Mouse (Mus musculus): ENCODE measurements around the gene Ucn. TPM values are rescaled to one million over a fixed set of nuclear protein-coding genes. Genes with fewer than 3 reads are reported as not detected.

Gene Ucn
- polyA plus RNA-seq (2014; fragmentation: Nextera tagmentation; extraction: Ambion mirVana) = not detected in 2 replicates

- Histone ChIP-seq H3K4me3 (ENCODE audit: low read depth, low read length) (peak within 1 kb of the TSS; percentile 15), H3K4me1 (ENCODE audit: control insufficient read depth, insufficient read depth, low read length) (no peaks in the 10 kb centered on the region), H3K27me3 (replicated peaks; ENCODE audit: control insufficient read depth, insufficient read depth, low read length) (peaks cover 49% of the 10 kb centered on the region), H3K27ac (ENCODE audit: low read depth, low read length) (no peak within 1 kb of the TSS), H3K4me2 (ENCODE audit: low read length) (peak within 1 kb of the TSS; percentile 39), H3K9ac (ENCODE audit: low read length) (no peak within 1 kb of the TSS; the same call in 1 of the 2 replicates), H3K9me3 (replicated peaks; ENCODE audit: control insufficient read depth, low read length) (no peaks in the 10 kb centered on the region), H3K36me3 (ENCODE audit: control insufficient read depth, insufficient read depth, low read length) (peaks cover 7% of the 10 kb centered on the region)
- WGBS = 1% methylated on average over 51 of the region's 52 CpGs
- ATAC-seq (no peak), DNase-seq (ENCODE audit: low spot score) (peak; percentile 11)
These were observed at the start of gene Ucn for GRCm38 (mm10) chr5:31138241-31138967. Gene Ucn, minus strand, starts transcription at chr5:31138829.

- Histone ChIP-seq H3K27me3 (replicated peaks; ENCODE audit: control insufficient read depth, insufficient read depth, low read length) (no peaks in the 10 kb centered on the region), H3K4me2 (ENCODE audit: low read length) (no peak overlapping the region), H3K36me3 (ENCODE audit: control insufficient read depth, insufficient read depth, low read length) (peaks cover 18% of the 10 kb centered on the region), H3K4me1 (ENCODE audit: control insufficient read depth, insufficient read depth, low read length) (peaks cover 8% of the 10 kb centered on the region; the same call in 1 of the 2 replicates), H3K9me3 (replicated peaks; ENCODE audit: control insufficient read depth, low read length) (no peaks in the 10 kb centered on the region), H3K27ac (ENCODE audit: low read depth, low read length) (no peak overlapping the region), H3K4me3 (ENCODE audit: low read depth, low read length) (no peak overlapping the region), H3K9ac (ENCODE audit: low read length) (no peak overlapping the region)
- ATAC-seq (no peak), DNase-seq (ENCODE audit: low spot score) (no peak)
- 60% methylated on average over 4 of the region's 4 CpGs for WGBS
These were observed 45.0 kb upstream of the Ucn start for GRCm38 (mm10) chr5:31183678-31184077.

GRCm38 (mm10) chr5:31181183-31181770, 42.6 kb upstream of the Ucn start:
- Histone ChIP-seq H3K36me3 (ENCODE audit: control insufficient read depth, insufficient read depth, low read length) (no peaks in the 10 kb centered on the region), H3K27me3 (replicated peaks; ENCODE audit: control insufficient read depth, insufficient read depth, low read length) (no peaks in the 10 kb centered on the region), H3K4me3 (ENCODE audit: low read depth, low read length) (no peak overlapping the region), H3K27ac (ENCODE audit: low read depth, low read length) (no peak overlapping the region), H3K9ac (ENCODE audit: low read length) (no peak overlapping the region), H3K4me1 (ENCODE audit: control insufficient read depth, insufficient read depth, low read length) (peaks cover 9% of the 10 kb centered on the region; the same call in 1 of the 2 replicates), H3K4me2 (ENCODE audit: low read length) (no peak overlapping the region), H3K9me3 (replicated peaks; ENCODE audit: control insufficient read depth, low read length) (no peaks in the 10 kb centered on the region)
- no peak for ATAC-seq
- DNase-seq (ENCODE audit: low spot score) = no peak
- WGBS = 95% methylated on average over 9 of the region's 9 CpGs

- peak within 1 kb of the TSS; percentile 95 for H3K27ac ChIP-seq (ENCODE audit: low read depth, low read length)
- no peaks in the 10 kb centered on the region for H3K9me3 ChIP-seq (replicated peaks; ENCODE audit: control insufficient read depth, low read length)
- H3K4me3 ChIP-seq (ENCODE audit: low read depth, low read length) = peak within 1 kb of the TSS; percentile 62
- ATAC-seq (peak; percentile 99), DNase-seq (ENCODE audit: low spot score) (peak; percentile 98)
- no peaks in the 10 kb centered on the region; the same call in 1 of the 2 replicates for H3K36me3 ChIP-seq (ENCODE audit: control insufficient read depth, insufficient read depth, low read length)
- H3K4me1 ChIP-seq (ENCODE audit: control insufficient read depth, insufficient read depth, low read length) = peaks cover 9% of the 10 kb centered on the region; the same call in 1 of the 2 replicates
- peak within 1 kb of the TSS; percentile 86 for H3K4me2 ChIP-seq (ENCODE audit: low read length)
- under 1% methylated on average over 59 of the region's 59 CpGs for WGBS
- no peaks in the 10 kb centered on the region for H3K27me3 ChIP-seq (replicated peaks; ENCODE audit: control insufficient read depth, insufficient read depth, low read length)
- peak within 1 kb of the TSS; percentile 78 for H3K9ac ChIP-seq (ENCODE audit: low read length)
These were observed 41.4 kb upstream of the Ucn start, which contains the start of the genes Gm29609 and Gtf3c2 for GRCm38 (mm10) chr5:31179766-31180630. Gene Gm29609, minus strand, starts transcription at chr5:31179911. Gene Gtf3c2, minus strand, starts transcription at chr5:31180144.

- peak overlapping the region; percentile 62 for H3K4me3 ChIP-seq (ENCODE audit: low read depth, low read length)
- H3K27me3 ChIP-seq (replicated peaks; ENCODE audit: control insufficient read depth, insufficient read depth, low read length) = no peaks in the 10 kb centered on the region
- H3K27ac ChIP-seq (ENCODE audit: low read depth, low read length) = peak overlapping the region; percentile 95
- peak; percentile 24 for DNase-seq (ENCODE audit: low spot score)
- H3K9me3 ChIP-seq (replicated peaks; ENCODE audit: control insufficient read depth, low read length) = no peaks in the 10 kb centered on the region
- peaks cover 9% of the 10 kb centered on the region; the same call in 1 of the 2 replicates for H3K4me1 ChIP-seq (ENCODE audit: control insufficient read depth, insufficient read depth, low read length)
- peaks cover 4% of the 10 kb centered on the region for H3K36me3 ChIP-seq (ENCODE audit: control insufficient read depth, insufficient read depth, low read length)
- peak; percentile 50 for ATAC-seq
- peak overlapping the region; percentile 86 for H3K4me2 ChIP-seq (ENCODE audit: low read length)
- peak overlapping the region; percentile 78 for H3K9ac ChIP-seq (ENCODE audit: low read length)
- WGBS = under 1% methylated on average over 24 of the region's 25 CpGs
These were observed 40.7 kb upstream of the Ucn start for GRCm38 (mm10) chr5:31179301-31179765.

GRCm38 (mm10) chr5:31168630-31169029, 30.0 kb upstream of the Ucn start:
- DNase-seq (ENCODE audit: low spot score) (no peak), ATAC-seq (no peak)
- 93% methylated on average over 4 of the region's 4 CpGs for WGBS
- no peaks in the 10 kb centered on the region for H3K9me3 ChIP-seq (replicated peaks; ENCODE audit: control insufficient read depth, low read length)
- H3K4me2 ChIP-seq (ENCODE audit: low read length) = no peak overlapping the region
- H3K27me3 ChIP-seq (replicated peaks; ENCODE audit: control insufficient read depth, insufficient read depth, low read length) = no peaks in the 10 kb centered on the region
- peaks cover 87% of the 10 kb centered on the region for H3K36me3 ChIP-seq (ENCODE audit: control insufficient read depth, insufficient read depth, low read length)
- H3K27ac ChIP-seq (ENCODE audit: low read depth, low read length) = no peak overlapping the region
- H3K4me3 ChIP-seq (ENCODE audit: low read depth, low read length) = no peak overlapping the region
- no peak overlapping the region for H3K9ac ChIP-seq (ENCODE audit: low read length)
- H3K4me1 ChIP-seq (ENCODE audit: control insufficient read depth, insufficient read depth, low read length) = no peaks in the 10 kb centered on the region

GRCm38 (mm10) chr5:31164878-31165277, 26.2 kb upstream of the Ucn start:
- Histone ChIP-seq H3K4me1 (ENCODE audit: control insufficient read depth, insufficient read depth, low read length) (no peaks in the 10 kb centered on the region), H3K9me3 (replicated peaks; ENCODE audit: control insufficient read depth, low read length) (no peaks in the 10 kb centered on the region), H3K36me3 (ENCODE audit: control insufficient read depth, insufficient read depth, low read length) (peaks cover 94% of the 10 kb centered on the region), H3K4me3 (ENCODE audit: low read depth, low read length) (no peak overlapping the region), H3K27me3 (replicated peaks; ENCODE audit: control insufficient read depth, insufficient read depth, low read length) (no peaks in the 10 kb centered on the region), H3K27ac (ENCODE audit: low read depth, low read length) (no peak overlapping the region), H3K9ac (ENCODE audit: low read length) (no peak overlapping the region), H3K4me2 (ENCODE audit: low read length) (no peak overlapping the region)
- 94% methylated on average over 1 of the region's 1 CpGs for WGBS
- ATAC-seq (no peak), DNase-seq (ENCODE audit: low spot score) (no peak)

- peaks cover 94% of the 10 kb centered on the region for H3K36me3 ChIP-seq (ENCODE audit: control insufficient read depth, insufficient read depth, low read length)
- no peak for ATAC-seq
- no peak overlapping the region for H3K9ac ChIP-seq (ENCODE audit: low read length)
- no peak overlapping the region for H3K4me3 ChIP-seq (ENCODE audit: low read depth, low read length)
- no peaks in the 10 kb centered on the region for H3K4me1 ChIP-seq (ENCODE audit: control insufficient read depth, insufficient read depth, low read length)
- DNase-seq (ENCODE audit: low spot score) = no peak
- no peaks in the 10 kb centered on the region for H3K9me3 ChIP-seq (replicated peaks; ENCODE audit: control insufficient read depth, low read length)
- no peak overlapping the region for H3K27ac ChIP-seq (ENCODE audit: low read depth, low read length)
- no peak overlapping the region for H3K4me2 ChIP-seq (ENCODE audit: low read length)
- H3K27me3 ChIP-seq (replicated peaks; ENCODE audit: control insufficient read depth, insufficient read depth, low read length) = no peaks in the 10 kb centered on the region
These were observed 23.8 kb upstream of the Ucn start for GRCm38 (mm10) chr5:31162462-31162861.
